Mouse (Mus musculus): ENCODE data around the gene Pagr1b. TPM values are rescaled to one million over a fixed set of nuclear protein-coding genes. Genes with fewer than 3 reads are reported as not detected.

The Pagr1b gene
- polyA plus RNA-seq, 1 experiment from 2014 or later = 0.30 TPM

- whole genome bisulfite sequencing = 88% methylated on average over 15 of the region's 15 CpGs
Measured at GRCm38 (mm10) chr7:127018416-127019305, 2.4 kb upstream of the Pagr1b start.

GRCm38 (mm10) chr7:127017950-127018345, 1.7 kb upstream of the Pagr1b start:
- H3K9ac ChIP-seq (replicated peaks) = 0 out of 2 replicates have a peak overlapping the region, but pooled peaks have one; percentile 84
- H3K4me1 ChIP-seq (replicated peaks) = peaks cover 84% of the 10 kb centered on the region
- ATAC-seq = no peak
- peaks cover 37% of the 10 kb centered on the region for H3K36me3 ChIP-seq
- WGBS = 50% methylated on average over 6 of the region's 6 CpGs
- H3K4me2 ChIP-seq (replicated peaks) = peak overlapping the region; percentile 85; the same call in 1 of the 2 replicates
- H3K27me3 ChIP-seq = no peaks in the 10 kb centered on the region
- no peak overlapping the region for H3K4me3 ChIP-seq (replicated peaks)
- peak overlapping the region; percentile 67 for H3K27ac ChIP-seq
- H3K9me3 ChIP-seq = no peaks in the 10 kb centered on the region

More at GRCm38 (mm10) chr7:127018416-127019305, 2.4 kb upstream of the Pagr1b start:
- no peak for ATAC-seq
- H3K9ac ChIP-seq (replicated peaks) = peak overlapping the region; percentile 84
- H3K4me2 ChIP-seq (replicated peaks) = peak overlapping the region; percentile 85
- H3K36me3 ChIP-seq = peaks cover 37% of the 10 kb centered on the region
- no peaks in the 10 kb centered on the region for H3K27me3 ChIP-seq
- peak overlapping the region; percentile 67; the same call in 1 of the 2 replicates for H3K27ac ChIP-seq
- H3K9me3 ChIP-seq = no peaks in the 10 kb centered on the region
- 0 out of 2 replicates have a peak overlapping the region, but pooled peaks have one; percentile 3 for H3K4me3 ChIP-seq (replicated peaks)
- H3K4me1 ChIP-seq (replicated peaks) = peaks cover 86% of the 10 kb centered on the region

GRCm38 (mm10) chr7:127016971-127017949, 976 bp upstream of the Pagr1b start, which contains the start of gene Pagr1a:
Pagr1a (minus strand) TSS chr7:127017352.
- Histone ChIP-seq H3K9ac (replicated peaks) (peak within 1 kb of the TSS; percentile 93), H3K4me1 (replicated peaks) (peaks cover 77% of the 10 kb centered on the region), H3K4me2 (replicated peaks) (peak within 1 kb of the TSS; percentile 89), H3K27me3 (no peaks in the 10 kb centered on the region), H3K27ac (peak within 1 kb of the TSS; percentile 98), H3K36me3 (peaks cover 36% of the 10 kb centered on the region), H3K4me3 (replicated peaks) (peak within 1 kb of the TSS; percentile 80), H3K9me3 (no peaks in the 10 kb centered on the region)
- peak; percentile 81 for ATAC-seq
- WGBS = 4% methylated on average over 39 of the region's 39 CpGs

DNA sequence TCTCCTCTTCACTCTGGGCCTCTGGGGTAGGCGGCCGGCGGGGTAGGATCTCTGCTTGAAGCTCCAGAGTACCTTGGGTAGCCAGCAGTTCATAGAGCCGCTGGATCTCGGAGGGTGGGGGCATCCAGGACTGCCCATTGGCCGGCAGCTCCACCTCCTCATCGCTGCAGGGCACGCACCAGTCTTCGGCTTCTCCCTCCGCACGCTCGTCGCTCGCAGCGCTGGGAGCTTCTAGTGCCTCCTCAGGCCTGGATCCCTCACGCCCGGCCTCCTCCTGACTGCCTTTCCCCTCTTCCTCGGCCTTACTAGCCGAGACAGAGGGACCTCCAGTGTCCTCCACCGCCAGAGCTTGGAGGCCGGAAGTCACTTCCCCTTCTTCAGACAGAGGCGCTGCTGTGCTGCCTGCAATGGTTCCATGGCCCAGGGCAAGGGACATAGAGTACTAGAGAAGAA, 228 bp upstream of the Pagr1b start:
- 0% methylated on average over 22 of the region's 22 CpGs for WGBS

GRCm38 (mm10) chr7:127016081-127016480, 203 bp downstream of the Pagr1b start:
- Histone ChIP-seq H3K27me3 (no peaks in the 10 kb centered on the region), H3K27ac (peak overlapping the region; percentile 98), H3K4me3 (replicated peaks) (peak overlapping the region; percentile 80), H3K4me2 (replicated peaks) (peak overlapping the region; percentile 89), H3K9ac (replicated peaks) (peak overlapping the region; percentile 93), H3K36me3 (peaks cover 38% of the 10 kb centered on the region), H3K9me3 (no peaks in the 10 kb centered on the region), H3K4me1 (replicated peaks) (peaks cover 65% of the 10 kb centered on the region)
- 3% methylated on average over 10 of the region's 10 CpGs for WGBS
- peak; percentile 9 for ATAC-seq

More for the DNA sequence above, 228 bp upstream of the Pagr1b start:
- Histone ChIP-seq H3K4me3 (replicated peaks) (peak overlapping the region; percentile 80), H3K27me3 (no peaks in the 10 kb centered on the region), H3K36me3 (peaks cover 35% of the 10 kb centered on the region), H3K27ac (peak overlapping the region; percentile 98), H3K4me2 (replicated peaks) (peak overlapping the region; percentile 89), H3K9ac (replicated peaks) (peak overlapping the region; percentile 93), H3K9me3 (no peaks in the 10 kb centered on the region), H3K4me1 (replicated peaks) (peaks cover 70% of the 10 kb centered on the region)
- peak; percentile 46 for ATAC-seq

- peak overlapping the region; percentile 89 for H3K4me2 ChIP-seq (replicated peaks)
- ATAC-seq = no peak
- H3K4me1 ChIP-seq (replicated peaks) = peaks cover 54% of the 10 kb centered on the region
Measured at GRCm38 (mm10) chr7:127014993-127015392, 1.3 kb downstream of the Pagr1b start.

DNA sequence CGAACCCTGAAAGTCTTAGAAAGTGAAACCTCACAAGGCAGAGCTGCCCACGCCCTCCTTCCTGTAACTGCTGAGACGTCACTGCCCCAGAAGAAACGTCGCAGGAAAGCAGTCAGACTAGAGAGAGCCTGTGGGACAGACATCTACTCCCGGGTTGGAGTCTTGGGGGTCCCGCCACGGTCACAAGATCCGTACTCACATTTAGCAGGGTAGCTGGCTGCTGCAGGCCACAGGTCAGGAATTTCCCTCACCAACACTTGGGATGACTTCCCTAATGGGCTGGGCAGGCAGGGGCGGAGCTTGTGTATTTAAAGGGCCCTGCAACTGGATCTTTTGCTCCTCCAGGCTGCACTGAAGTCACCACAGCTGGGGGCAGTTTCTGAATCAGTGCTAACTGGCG, 2.0 kb downstream of the Pagr1b start, which contains the start of gene Mvp:
Gene Mvp, minus strand, starts transcription at position 302 of the 400 bp plus-strand sequence.
- H3K4me3 ChIP-seq (replicated peaks) = peak within 1 kb of the TSS; percentile 80

More at GRCm38 (mm10) chr7:127014993-127015392, 1.3 kb downstream of the Pagr1b start:
- H3K9ac ChIP-seq (replicated peaks) = peak overlapping the region; percentile 4; the same call in 1 of the 2 replicates
- H3K27ac ChIP-seq = no peak overlapping the region
- no peaks in the 10 kb centered on the region for H3K27me3 ChIP-seq
- WGBS = 94% methylated on average over 12 of the region's 12 CpGs
- H3K36me3 ChIP-seq = peaks cover 38% of the 10 kb centered on the region
- no peaks in the 10 kb centered on the region for H3K9me3 ChIP-seq
- H3K4me3 ChIP-seq (replicated peaks) = peak overlapping the region; percentile 80

GRCm38 (mm10) chr7:127013385-127013784, 2.9 kb downstream of the Pagr1b start:
- H3K27me3 ChIP-seq = no peaks in the 10 kb centered on the region
- no peak overlapping the region for H3K4me2 ChIP-seq (replicated peaks)
- WGBS = 98% methylated on average over 6 of the region's 6 CpGs
- peaks cover 38% of the 10 kb centered on the region for H3K36me3 ChIP-seq
- no peak for ATAC-seq
- H3K27ac ChIP-seq = no peak overlapping the region
- H3K9me3 ChIP-seq = no peaks in the 10 kb centered on the region
- H3K4me3 ChIP-seq (replicated peaks) = no peak overlapping the region
- no peak overlapping the region for H3K9ac ChIP-seq (replicated peaks)
- H3K4me1 ChIP-seq (replicated peaks) = peaks cover 38% of the 10 kb centered on the region

More for the DNA sequence above, 2.0 kb downstream of the Pagr1b start, which contains the start of gene Mvp:
- 81% methylated on average over 11 of the region's 11 CpGs for WGBS
- H3K36me3 ChIP-seq = peaks cover 38% of the 10 kb centered on the region
- no peak within 1 kb of the TSS for H3K27ac ChIP-seq
- peak within 1 kb of the TSS; percentile 42 for H3K9ac ChIP-seq (replicated peaks)
- H3K27me3 ChIP-seq = no peaks in the 10 kb centered on the region
- H3K9me3 ChIP-seq = no peaks in the 10 kb centered on the region
- H3K4me1 ChIP-seq (replicated peaks) = peaks cover 48% of the 10 kb centered on the region
- no peak for ATAC-seq
- H3K4me2 ChIP-seq (replicated peaks) = peak within 1 kb of the TSS; percentile 89

DNA sequence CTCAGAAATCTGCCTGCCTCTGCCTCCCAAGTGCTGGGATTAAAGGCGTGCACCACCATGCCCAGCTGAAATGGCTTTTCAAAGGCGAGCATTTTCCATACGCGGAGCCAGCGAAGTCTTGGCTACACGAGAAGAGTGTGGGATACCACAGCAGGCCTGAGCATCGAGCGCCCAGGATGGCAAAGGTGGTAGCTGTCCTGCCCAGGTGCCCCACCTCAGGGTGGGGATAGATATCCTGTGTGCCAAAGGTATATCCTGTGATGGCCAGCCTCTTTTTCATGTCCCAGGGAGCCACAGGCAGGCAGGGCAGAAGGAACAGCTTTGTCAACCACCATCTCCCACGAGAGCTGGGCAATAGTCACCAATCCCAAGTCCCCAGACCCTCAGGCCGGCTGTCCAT, 3.4 kb downstream of the Pagr1b start:
- Histone ChIP-seq H3K27me3 (no peaks in the 10 kb centered on the region), H3K4me1 (replicated peaks) (peaks cover 33% of the 10 kb centered on the region), H3K9ac (replicated peaks) (no peak overlapping the region), H3K9me3 (no peaks in the 10 kb centered on the region), H3K27ac (no peak overlapping the region), H3K36me3 (peaks cover 38% of the 10 kb centered on the region), H3K4me3 (replicated peaks) (no peak overlapping the region), H3K4me2 (replicated peaks) (no peak overlapping the region)
- 95% methylated on average over 10 of the region's 10 CpGs for WGBS
- ATAC-seq = no peak

DNA sequence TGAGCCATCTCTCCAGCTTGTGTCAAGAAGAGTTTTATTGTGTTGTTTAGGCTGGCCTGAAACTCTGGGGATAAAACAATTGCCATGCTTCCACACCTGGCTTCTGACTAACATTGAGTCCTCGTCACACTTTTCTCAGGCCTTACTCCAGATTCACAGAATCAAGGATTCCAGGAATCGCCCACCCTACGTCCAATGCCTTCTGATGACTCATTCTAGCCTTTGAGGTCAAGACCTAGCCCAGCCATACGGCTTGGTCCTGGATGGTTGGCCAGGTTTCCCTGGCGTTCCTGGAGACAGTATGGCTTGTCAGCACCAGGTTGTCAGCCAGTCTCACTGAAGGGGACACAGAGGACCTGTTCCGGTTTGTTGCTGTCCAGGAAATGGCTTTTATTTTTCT, 3.9 kb downstream of the Pagr1b start:
- Histone ChIP-seq H3K27ac (no peak overlapping the region), H3K27me3 (no peaks in the 10 kb centered on the region), H3K9me3 (no peaks in the 10 kb centered on the region), H3K36me3 (peaks cover 38% of the 10 kb centered on the region), H3K4me3 (replicated peaks) (no peak overlapping the region), H3K9ac (replicated peaks) (no peak overlapping the region), H3K4me2 (replicated peaks) (no peak overlapping the region), H3K4me1 (replicated peaks) (peaks cover 29% of the 10 kb centered on the region)
- no peak for ATAC-seq
- 89% methylated on average over 6 of the region's 6 CpGs for WGBS

GRCm38 (mm10) chr7:127011717-127012116, 4.6 kb downstream of the Pagr1b start:
- Histone ChIP-seq H3K9ac (replicated peaks) (no peak overlapping the region), H3K4me2 (replicated peaks) (no peak overlapping the region), H3K9me3 (no peaks in the 10 kb centered on the region), H3K4me1 (replicated peaks) (peaks cover 29% of the 10 kb centered on the region), H3K27ac (no peak overlapping the region), H3K4me3 (replicated peaks) (no peak overlapping the region), H3K27me3 (no peaks in the 10 kb centered on the region), H3K36me3 (peaks cover 38% of the 10 kb centered on the region)
- WGBS = 63% methylated on average over 2 of the region's 2 CpGs
- no peak for ATAC-seq

Measured in midbrain, embryonic 13.5 days (tissue).